Mouse (Mus musculus) mesoderm, embryonic 11.5 days (tissue): ENCODE measurements at regions not wholly inside any gene's neighbourhood (a gene's known extent, or its start where the extent isn't known, plus 50 kb on each side); places are given as distances from the start of the nearest gene placed in this dataset.

Experiments
- DNase-seq: peaks from one replicate; pipeline ENCODE4 v3.0.0-alpha.2; 2012; ENCODE audit warnings: low read depth, low spot score

GRCm38 (mm10) chr4:11903861-11904260, 77.2 kb downstream of the Gm10604 start:
- DNase-seq = no peak

- DNase-seq = no peak
Measured at GRCm38 (mm10) chr4:11903401-11903800, 77.7 kb downstream of the Gm10604 start.

DNA sequence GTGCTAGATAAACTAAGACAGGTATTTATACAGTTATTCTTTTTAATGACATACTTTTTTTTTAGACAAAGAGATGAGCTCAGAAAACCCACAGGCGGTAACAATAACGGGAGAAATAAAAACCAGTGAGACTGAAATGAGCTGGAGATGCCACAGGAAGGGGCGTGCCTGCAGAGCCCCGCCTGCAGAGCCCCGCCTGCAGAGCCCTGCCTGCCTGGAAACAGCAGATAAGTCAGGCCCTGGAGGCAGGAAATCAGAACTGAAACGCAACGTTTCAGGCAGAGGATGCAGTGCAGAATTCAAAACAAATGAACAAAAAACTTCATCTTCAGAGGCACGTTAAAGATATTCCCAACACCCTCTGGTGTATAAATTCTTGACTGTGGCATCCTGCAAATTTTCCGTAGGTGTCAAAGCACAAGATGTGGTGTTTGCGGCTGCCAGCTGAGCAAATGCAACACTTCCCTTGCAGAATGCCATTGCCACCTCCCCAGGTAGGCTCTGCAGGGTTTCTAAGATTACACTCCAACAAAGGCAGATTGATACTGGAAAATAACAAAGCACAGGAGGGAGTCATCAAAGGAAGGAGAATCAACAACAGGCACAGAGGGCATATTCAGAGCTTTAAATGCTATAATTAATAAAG, 81.0 kb downstream of the Gm10604 start:
- DNase-seq = no peak

DNA sequence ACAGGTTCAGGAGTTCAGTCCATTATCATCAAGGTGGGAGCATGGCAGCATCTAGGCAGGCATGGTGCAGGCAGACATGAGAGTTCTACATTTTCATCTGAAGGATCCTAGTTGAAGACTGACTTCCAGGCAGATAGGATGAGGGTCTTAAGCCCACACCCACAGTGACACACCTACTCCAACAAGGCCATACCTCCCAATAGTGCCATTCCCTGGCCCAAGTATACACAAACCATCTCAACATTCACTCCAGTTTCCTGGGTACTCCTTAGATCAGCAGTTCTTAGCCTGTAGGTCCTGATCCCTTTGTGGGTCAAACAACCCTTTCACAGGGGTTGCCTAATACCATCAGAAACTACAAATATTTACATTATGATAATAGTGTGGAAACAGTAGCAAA, 83.8 kb downstream of the Gm10604 start:
- DNase-seq = no peak

- DNase-seq = no peak
Measured at GRCm38 (mm10) chr4:11895857-11896825, 84.9 kb downstream of the Gm10604 start.

GRCm38 (mm10) chr4:11893560-11894205, 87.4 kb downstream of the Gm10604 start:
- DNase-seq = no peak

- no peak for DNase-seq
Measured at GRCm38 (mm10) chr4:11889039-11889600, 91.9 kb downstream of the Gm10604 start.

DNA sequence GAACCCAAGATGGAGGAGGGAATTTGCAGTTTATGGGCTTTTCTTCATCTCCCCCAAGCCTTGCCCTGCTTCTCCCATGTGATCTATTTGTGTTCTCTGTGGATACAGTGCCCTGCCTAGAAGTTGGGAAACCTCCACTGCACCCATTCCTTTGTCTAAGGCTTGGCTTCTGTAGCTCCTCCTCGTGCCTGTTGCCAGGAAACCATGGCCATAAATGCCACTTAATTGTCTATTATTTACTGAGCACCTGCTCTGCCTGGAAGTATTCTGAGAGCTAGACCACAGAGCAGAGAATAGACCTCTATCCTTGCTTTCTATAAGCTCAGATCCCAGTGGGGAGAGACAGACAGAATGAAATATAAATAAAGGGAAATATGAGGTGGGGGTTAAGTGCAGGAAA, 93.7 kb downstream of the Gm10604 start:
- peak; percentile 28 for DNase-seq

GRCm38 (mm10) chr4:11885499-11885898, 95.6 kb downstream of the Gm10604 start:
- no peak for DNase-seq

DNA sequence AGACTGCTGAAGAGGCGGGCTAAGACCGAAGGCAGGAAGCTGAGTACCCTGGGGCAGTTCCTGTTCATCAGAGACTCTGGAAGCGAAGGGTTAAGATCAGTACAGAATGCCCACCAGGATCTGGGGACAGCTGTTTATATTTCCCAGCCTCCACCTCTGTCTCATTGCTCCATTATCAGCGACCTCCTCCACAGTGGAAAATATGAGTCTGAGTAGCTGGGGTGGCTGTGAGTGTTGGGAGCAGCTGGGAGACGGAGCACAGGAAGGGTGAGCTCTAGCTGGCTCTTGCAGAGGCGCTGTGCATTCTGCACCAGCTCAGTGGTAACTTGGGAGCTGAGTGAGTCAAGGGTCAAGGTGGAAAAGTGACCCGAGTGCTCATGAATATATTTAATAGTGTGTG, 96.2 kb downstream of the Gm10604 start:
- peak; percentile 16 for DNase-seq

DNA sequence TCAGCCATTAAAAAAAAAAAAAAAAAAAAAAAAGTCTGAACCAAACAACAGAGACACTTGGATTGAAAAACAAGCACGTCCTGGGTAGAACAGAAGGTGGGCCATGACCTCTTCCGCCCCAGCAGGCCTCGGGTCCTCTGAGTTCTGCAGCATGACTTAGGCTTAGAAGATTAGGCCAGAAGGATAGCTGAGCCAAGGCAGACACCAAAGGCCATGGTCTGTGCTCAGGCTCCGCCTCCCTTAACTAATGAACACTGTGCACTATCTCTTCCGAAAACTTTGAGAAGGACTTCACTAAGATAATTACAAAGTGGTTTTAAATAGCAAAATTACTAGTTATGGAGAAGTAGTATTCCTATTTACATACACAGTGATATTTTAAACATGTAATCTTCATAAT, 97.8 kb downstream of the Gm10604 start:
- no peak for DNase-seq

DNA sequence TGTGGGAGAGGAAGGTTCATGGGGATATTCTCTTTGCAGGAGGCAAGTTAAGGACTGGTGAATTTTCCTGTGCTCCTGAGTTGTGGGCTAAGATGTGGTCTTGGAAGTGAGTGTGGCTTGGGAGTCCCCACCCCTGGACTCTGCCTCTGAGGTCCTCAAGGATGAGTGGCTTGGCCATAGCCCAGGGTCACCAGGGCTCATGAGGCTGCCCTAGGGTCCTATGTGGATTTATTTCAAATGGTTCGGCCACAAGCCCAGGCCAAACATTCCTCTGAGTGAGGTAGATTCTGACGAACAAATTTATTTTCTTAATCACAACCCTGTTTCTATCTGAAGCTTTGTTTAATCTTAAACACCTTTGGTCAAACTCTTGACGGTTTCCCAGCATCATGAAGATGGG, 98.4 kb downstream of the Gm10604 start:
- no peak for DNase-seq

- DNase-seq = no peak
Measured at GRCm38 (mm10) chr4:11878638-11879037, 102.4 kb downstream of the Gm10604 start.

GRCm38 (mm10) chr4:11877945-11878344, 103.1 kb downstream of the Gm10604 start:
- no peak for DNase-seq

DNA sequence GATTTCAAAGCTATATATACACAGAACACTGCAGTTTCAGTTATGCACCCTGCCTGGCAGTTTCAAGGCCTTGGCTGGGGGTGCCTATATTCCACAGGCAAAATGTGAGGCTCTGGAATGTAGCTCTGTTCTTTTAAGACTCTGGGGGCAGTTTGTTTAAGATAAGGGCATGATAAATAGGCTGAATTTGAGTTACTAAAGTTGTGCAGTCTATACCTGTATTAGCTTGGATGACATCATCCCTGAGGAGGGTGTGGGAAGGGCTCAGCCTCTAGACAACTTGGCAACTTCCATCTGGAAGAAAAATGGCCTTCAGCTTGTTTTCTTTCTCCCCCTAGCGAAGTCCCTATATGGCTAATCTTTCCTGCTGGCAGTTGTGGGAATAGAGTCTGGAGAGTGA, 105.1 kb downstream of the Gm10604 start:
- DNase-seq = peak; percentile 23

- no peak for DNase-seq
Measured at GRCm38 (mm10) chr4:11874586-11875264, 106.3 kb downstream of the Gm10604 start.

DNA sequence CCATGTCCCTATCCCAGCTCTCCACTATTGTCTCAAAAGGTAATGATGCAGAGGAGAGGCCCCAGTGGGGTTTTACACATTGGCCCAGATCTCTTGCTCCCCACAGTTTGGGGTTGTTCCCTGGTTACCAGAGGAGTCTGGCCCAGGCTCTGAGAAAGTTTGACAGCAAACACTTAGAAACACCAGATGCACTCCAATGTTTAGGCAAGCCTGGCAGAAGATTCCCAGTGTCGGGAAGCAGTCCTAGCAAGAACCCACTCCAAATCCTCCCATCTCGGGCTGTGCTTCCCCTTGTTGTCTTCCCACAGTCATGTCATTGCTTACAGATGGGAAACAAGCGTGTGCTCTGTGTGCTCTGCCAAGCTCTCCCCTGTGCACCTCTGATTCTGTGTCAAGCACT, 109.0 kb downstream of the Gm10604 start:
- no peak for DNase-seq

GRCm38 (mm10) chr4:11869721-11870120, 111.3 kb downstream of the Gm10604 start:
- no peak for DNase-seq

DNA sequence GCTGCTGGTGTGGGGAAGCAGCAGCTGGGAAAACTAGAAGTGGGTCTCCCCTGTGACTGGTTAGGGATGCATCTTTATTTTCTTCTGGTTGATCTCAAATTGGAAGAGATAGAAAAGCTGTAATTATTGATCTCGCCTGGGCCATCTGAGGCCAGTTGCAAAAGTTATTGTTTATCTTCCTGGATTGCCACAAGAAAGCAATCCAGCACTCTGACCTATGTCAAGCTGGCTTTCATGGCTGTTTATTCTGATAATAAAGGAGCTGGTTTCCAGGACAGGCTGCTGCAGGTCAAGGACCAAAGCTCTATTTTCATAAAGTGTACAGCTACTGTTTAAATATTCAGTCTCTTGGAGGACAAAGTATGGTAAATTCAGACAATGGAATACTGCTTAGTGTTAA, 112.5 kb downstream of the Gm10604 start:
- DNase-seq = no peak
